12 mouse cellular contexts compared by ENCODE assay signal in genomic region chr7:82938311-82938710, GRCm38 (mm10).
DNase-seq lines count a peak whose midpoint lies in the region; ATAC-seq and TF ChIP-seq lines count a peak whose summit lies in the region.
"Had no signal": no experiment of that assay in that cellular context is flagged by ENCODE, and none has a peak within 500 bp of the region (broad histone marks: within the 10 kb centered on the region; RNA-seq: fewer than 3 reads in every experiment).

No protein-coding gene starts in this region.

- no peaks in the 10 kb centered on the region for H3K9me3 ChIP-seq in limb, embryonic 14.5 days (ENCODE audit: control insufficient read depth, low read length)
- no peaks in the 10 kb centered on the region for H3K9me3 ChIP-seq in neural tube, embryonic 15.5 days (replicated peaks)
- H3K9me3 ChIP-seq in liver, postnatal 0 days (ENCODE audit: low read length) = no peaks in the 10 kb centered on the region; the same call in 1 of the 2 replicates
- H3K9me3 ChIP-seq: liver, embryonic 15.5 days had no signal

- no peak overlapping the region for H3K4me3 ChIP-seq in limb, embryonic 14.5 days (replicated peaks; ENCODE audit: low read length)
- no peak overlapping the region for H3K4me3 ChIP-seq in neural tube, embryonic 15.5 days (replicated peaks)
- H3K4me3 ChIP-seq in liver, postnatal 0 days (ENCODE audit: low read depth, low read length) = no peak overlapping the region
- H3K4me3 ChIP-seq: hindbrain, embryonic 15.5 days; liver, embryonic 15.5 days had no signal

- H3K27ac ChIP-seq in limb, embryonic 14.5 days (replicated peaks; ENCODE audit: low read depth, low read length) = no peak overlapping the region; the same call in 1 of the 2 replicates
- 0 out of 2 replicates have a peak overlapping the region, but pooled peaks have one; percentile 1 for H3K27ac ChIP-seq in neural tube, embryonic 15.5 days (replicated peaks)
- no peak overlapping the region for H3K27ac ChIP-seq in liver, postnatal 0 days (ENCODE audit: low read depth)
- H3K27ac ChIP-seq: hindbrain, embryonic 15.5 days; liver, embryonic 15.5 days had no signal

- no peak overlapping the region for H3K4me2 ChIP-seq in limb, embryonic 14.5 days (replicated peaks; ENCODE audit: low read depth, low read length, severe bottlenecking)
- no peak overlapping the region for H3K4me2 ChIP-seq in neural tube, embryonic 15.5 days
- H3K4me2 ChIP-seq in liver, postnatal 0 days (ENCODE audit: low read depth, low read length) = no peak overlapping the region
- H3K4me2 ChIP-seq: heart, embryonic 11.5 days; hindbrain, embryonic 15.5 days; liver, embryonic 15.5 days had no signal

- no peak for TF ChIP-seq CTCF in liver, postnatal 0 days (IDR thresholded peaks at IDR 0.05; ENCODE audit: low read depth)

- no peaks in the 10 kb centered on the region for H3K36me3 ChIP-seq in limb, embryonic 14.5 days (ENCODE audit: control insufficient read depth, insufficient read depth, low read length)
- no peaks in the 10 kb centered on the region for H3K36me3 ChIP-seq in neural tube, embryonic 15.5 days
- no peaks in the 10 kb centered on the region for H3K36me3 ChIP-seq in liver, postnatal 0 days (replicated peaks; ENCODE audit: insufficient read depth, low read length)
- H3K36me3 ChIP-seq: hindbrain, embryonic 15.5 days; liver, embryonic 15.5 days had no signal

- intact Hi-C loops in left cerebral cortex, postnatal 4 days (cut with DNase I) = no loop called here

- no peak for TF ChIP-seq POLR2A in limb, embryonic 14.5 days (IDR thresholded peaks at IDR 0.05; ENCODE audit: borderline replicate concordance, extremely low read depth, insufficient read depth, insufficient read length)

- 21% methylated on average over 3 of the region's 3 CpGs for WGBS in limb, embryonic 14.5 days
- WGBS in neural tube, embryonic 15.5 days = 6% methylated on average over 3 of the region's 3 CpGs
- WGBS in liver, postnatal 0 days (ENCODE audit: insufficient replicate concordance) = 52% methylated on average over 3 of the region's 3 CpGs

- peak; percentile 6 for DNase-seq in left cerebral cortex, postnatal 4 days
- DNase-seq in left cerebral cortex, adult 8-10 months (ENCODE audit: low spot score in 2 of 2) = no peak
- DNase-seq in embryo, embryonic 9.5 days (ENCODE audit: extremely low spot score) = peak; percentile 7
- DNase-seq in limb, embryonic 14.5 days (ENCODE audit: low spot score) = no peak
- DNase-seq in liver, postnatal 0 days = no peak
- DNase-seq in right cerebral cortex, postnatal 36 days (ENCODE audit: low spot score in 2 of 2) = no peak
- no peak for DNase-seq in T-cell, adult 2 months (ENCODE audit: low spot score)
- DNase-seq: thymus, postnatal 25 days had no signal

- H3K27me3 ChIP-seq in limb, embryonic 14.5 days (ENCODE audit: control insufficient read depth, insufficient read depth, low read length) = no peaks in the 10 kb centered on the region
- no peaks in the 10 kb centered on the region for H3K27me3 ChIP-seq in neural tube, embryonic 15.5 days (replicated peaks)
- no peaks in the 10 kb centered on the region for H3K27me3 ChIP-seq in liver, postnatal 0 days (ENCODE audit: insufficient read depth, low read length)
- H3K27me3 ChIP-seq: hindbrain, embryonic 15.5 days; liver, embryonic 15.5 days had no signal

- no peak for TF ChIP-seq EP300 in liver, postnatal 0 days (IDR thresholded peaks at IDR 0.05; ENCODE audit: low read depth)

- no peaks in the 10 kb centered on the region; the same call in 1 of the 2 replicates for H3K4me1 ChIP-seq in limb, embryonic 14.5 days (ENCODE audit: control insufficient read depth, insufficient read depth, low read length)
- peaks cover 10% of the 10 kb centered on the region for H3K4me1 ChIP-seq in neural tube, embryonic 15.5 days
- no peaks in the 10 kb centered on the region for H3K4me1 ChIP-seq in liver, postnatal 0 days (ENCODE audit: insufficient read depth)
- H3K4me1 ChIP-seq: hindbrain, embryonic 15.5 days; liver, embryonic 15.5 days had no signal

- ATAC-seq in limb, embryonic 14.5 days (ENCODE audit: low FRiP score, low read depth) = 0 out of 2 replicates have a peak, but pooled peaks have one; percentile 41
- ATAC-seq in neural tube, embryonic 15.5 days (ENCODE audit: low FRiP score) = peak; percentile 74
- no peak for ATAC-seq in liver, postnatal 0 days

- H3K9ac ChIP-seq in limb, embryonic 14.5 days (ENCODE audit: low read depth, low read length, severe bottlenecking) = no peak overlapping the region
- no peak overlapping the region for H3K9ac ChIP-seq in neural tube, embryonic 15.5 days (replicated peaks)
- H3K9ac ChIP-seq in liver, postnatal 0 days (replicated peaks) = no peak overlapping the region
- H3K9ac ChIP-seq: hindbrain, embryonic 15.5 days; liver, embryonic 15.5 days had no signal

Comparison
In these comparisons a context has a peak if more than half of its experiments do, and no peak if none do; other contexts are left out.
1. DNase-seq: peak in left cerebral cortex, postnatal 4 days (single experiment) and embryo, embryonic 9.5 days (single experiment); none in left cerebral cortex, adult 8-10 months (0 of 2), limb, embryonic 14.5 days (single experiment), liver, postnatal 0 days (single experiment), right cerebral cortex, postnatal 36 days (0 of 2) and T-cell, adult 2 months (single experiment).